Mouse (Mus musculus): Measurements from ENCODE around the gene Lhx1. TPM values are rescaled to one million over a fixed set of nuclear protein-coding genes. Genes with fewer than 3 reads are reported as not detected.

Lhx1 gene
- total RNA-seq, 1 experiment from 2014 or later = not detected

DNA sequence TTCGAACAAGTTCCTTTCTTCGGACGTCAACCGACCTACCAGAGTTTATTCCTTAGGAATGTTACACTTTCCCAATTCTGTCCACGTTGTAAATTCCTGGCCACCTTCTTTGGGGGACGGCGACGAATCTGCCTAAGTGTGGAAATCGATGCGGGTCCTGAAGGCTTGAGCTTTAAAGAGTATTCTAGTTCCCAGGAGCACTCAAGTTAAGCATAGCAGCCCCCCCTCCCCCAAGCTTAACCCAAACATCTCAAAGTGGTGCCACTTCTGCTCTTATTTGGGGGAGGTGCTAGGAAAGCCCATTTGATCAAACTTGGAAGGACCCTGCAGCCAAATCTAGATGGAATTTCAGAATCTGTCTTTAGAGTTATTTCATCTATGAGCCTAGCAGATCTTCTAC lies 1.1 kb upstream of the Lhx1 start:
- DNase-seq = no peak

GRCm38 (mm10) chr11:84524511-84525270 lies 644 bp downstream of the Lhx1 start:
- no peak for DNase-seq

DNA sequence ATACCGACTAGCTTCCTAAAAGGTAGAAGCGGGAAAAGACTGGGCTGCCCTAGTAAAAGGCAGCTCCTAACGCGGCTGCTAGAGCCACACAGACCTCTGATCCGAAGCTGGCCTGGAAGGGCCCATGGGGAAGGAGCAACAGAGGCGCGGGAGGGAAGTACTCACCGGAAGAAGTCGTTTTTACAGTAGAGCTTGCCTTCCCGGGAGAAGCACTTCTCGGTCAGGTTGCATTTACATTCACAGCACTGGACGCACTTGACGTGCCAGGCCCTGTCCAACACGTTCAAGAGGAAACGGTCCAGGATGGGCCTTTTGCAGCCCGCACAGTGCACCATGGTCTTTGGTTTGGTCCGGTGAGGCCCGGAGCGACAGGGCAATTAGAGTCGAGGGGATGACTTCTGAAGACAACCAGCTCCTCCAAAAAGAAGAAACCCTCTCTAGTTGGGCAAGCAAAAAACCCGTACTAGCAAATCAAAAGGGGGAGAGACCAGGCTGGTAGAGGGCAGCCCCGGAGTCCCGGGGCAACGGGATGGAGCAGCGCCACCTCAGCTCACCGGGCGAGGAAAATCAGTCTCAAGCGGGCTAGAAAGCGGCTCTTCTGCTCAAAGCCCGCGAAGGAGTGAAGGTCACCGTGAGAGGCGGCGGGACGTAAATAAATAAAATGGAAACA lies 1.4 kb downstream of the Lhx1 start:
- no peak for DNase-seq

GRCm38 (mm10) chr11:84523321-84523831 lies 2.0 kb downstream of the Lhx1 start:
- DNase-seq = no peak

GRCm38 (mm10) chr11:84522577-84523320 lies 2.6 kb downstream of the Lhx1 start:
- peak; percentile 86 for DNase-seq

- DNase-seq = no peak
Measured at GRCm38 (mm10) chr11:84521751-84522299, 3.5 kb downstream of the Lhx1 start.

DNA sequence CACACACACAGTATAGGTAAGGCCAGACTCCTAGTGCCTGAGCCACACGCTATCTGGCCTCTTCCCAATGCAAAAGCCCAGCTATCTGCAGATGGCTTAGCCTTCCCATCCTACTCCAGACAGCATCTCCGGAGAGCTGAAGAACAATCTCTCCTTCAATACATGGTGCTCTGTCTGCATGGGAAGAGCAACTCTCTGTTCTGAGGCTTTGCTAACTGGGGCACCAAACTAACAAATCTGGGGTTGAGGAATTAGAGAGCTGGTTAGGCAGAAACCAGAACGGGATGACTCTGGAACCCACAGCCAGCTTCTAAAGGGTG lies 4.3 kb downstream of the Lhx1 start:
- DNase-seq = no peak

GRCm38 (mm10) chr11:84520269-84521070 lies 4.9 kb downstream of the Lhx1 start:
- DNase-seq = no peak

DNA sequence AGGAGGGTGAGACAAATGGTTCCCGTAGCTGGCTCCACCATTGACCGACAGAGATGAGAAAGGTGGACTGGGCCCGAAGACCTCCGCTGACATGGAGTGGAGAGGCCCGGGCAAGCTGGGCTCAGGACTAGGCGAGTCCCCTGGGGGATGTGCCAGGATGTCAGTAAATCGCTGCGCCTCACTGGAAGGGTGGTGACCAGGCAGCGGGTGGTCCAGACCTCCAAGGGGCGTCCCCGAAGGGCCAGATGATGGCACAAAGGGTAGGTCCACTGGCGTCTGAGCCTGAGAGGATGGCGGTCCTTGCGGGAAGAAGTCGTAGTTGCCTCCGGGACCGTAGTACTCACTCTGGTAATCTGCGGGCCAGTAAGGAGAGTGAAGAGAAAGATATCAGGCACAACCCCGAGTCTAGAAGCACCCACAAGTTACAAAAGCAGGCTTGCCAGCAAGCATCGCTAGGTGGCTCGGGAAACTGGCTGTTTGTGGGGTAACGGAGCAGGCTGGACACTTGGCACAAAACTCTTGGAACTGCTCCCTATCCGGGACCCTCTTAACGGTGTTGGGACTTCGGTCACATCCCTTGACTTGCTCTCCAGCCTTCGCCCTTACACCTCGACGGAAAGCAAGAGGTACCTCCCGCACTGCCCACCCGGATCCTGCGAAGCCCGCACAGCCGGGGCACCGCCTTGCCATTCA lies 5.6 kb downstream of the Lhx1 start:
- DNase-seq = no peak

DNA sequence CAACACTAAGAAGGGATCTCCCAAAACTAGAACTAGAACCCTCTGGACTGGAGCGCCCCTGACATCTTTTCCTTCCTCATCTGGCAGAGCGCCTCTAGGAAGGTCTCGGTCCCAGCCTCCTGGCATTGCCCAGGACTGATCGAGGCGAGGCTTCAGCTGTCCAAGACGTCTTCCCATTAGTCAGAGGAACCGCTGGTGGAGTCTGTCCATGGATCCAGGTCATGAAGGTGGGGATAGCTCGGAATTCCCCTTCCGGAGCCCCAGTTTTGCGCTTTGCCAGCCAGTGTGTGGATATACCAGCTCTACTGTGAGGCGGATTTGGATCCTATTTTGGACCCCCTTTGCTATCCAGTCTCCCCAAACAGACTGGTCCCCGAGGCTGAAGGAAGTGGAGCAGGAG lies 6.3 kb downstream of the Lhx1 start:
- DNase-seq = no peak

GRCm38 (mm10) chr11:84518261-84518660 lies 7.1 kb downstream of the Lhx1 start:
- no peak for DNase-seq

DNA sequence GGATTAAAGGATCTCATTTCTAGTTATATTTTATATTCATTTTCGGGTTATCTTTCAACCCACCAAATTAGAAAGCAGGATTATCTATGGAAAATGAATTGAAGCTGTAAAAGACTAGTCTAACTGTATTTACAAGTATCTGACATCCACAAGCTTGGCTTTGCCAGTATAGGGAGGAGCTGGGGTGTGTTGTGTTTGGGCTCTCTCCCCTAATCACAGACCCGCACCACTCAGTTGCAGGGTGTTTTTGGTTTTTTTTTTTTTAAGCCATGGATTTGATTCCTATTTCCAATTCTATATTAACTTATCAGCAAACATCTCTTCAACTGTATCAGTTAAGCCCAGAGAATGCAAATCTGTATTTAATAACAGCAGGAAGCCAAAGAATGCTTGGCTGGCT lies 7.9 kb downstream of the Lhx1 start:
- DNase-seq = no peak

- DNase-seq = no peak
Measured at GRCm38 (mm10) chr11:84516501-84517240, 8.7 kb downstream of the Lhx1 start.

DNA sequence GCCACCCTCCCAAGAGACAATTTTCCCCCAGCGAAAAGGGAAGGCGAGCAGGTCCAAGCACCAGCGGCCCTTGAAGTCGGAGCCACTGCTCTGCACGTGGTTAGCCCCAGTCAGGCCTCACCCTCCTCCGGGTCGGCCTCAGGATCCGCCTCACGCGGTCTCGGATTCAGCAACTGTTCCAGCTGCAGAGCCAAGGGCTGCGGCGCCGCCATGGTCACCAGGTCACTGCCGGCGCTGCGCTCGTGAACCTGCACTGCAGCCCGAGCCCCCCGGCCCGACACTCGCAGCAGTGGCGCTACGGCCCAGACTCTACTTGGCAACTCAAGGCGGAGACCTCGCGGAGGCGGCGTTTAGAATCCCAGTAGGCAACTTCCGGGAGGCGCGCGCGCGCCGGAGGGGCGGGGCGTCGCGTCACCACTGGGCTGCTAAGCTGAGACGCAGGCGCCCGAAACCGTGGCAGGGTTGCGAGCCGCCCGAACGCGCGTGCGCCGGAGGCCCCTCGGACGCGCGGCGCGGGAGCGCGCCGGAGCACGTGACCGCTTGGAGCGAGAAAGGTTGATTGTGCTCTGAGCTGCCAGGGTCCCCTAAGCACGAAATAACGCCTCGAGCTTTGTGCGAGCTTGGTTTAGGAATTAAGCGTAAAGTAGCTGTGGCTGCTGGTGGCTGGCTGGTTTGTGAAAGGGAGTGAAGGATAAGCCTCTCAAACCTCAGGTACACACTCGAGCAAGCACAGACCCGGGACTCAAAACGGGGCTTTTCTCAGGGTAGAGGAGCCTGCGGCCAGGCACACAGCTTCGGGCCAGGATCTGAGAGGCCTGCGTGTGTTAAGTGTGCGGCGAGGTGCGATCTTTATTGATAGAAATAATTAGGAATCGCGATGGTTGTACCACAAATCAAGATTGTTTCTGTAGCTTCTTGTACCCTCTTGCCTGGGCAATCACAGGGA lies 11.9 kb downstream of the Lhx1 start, which contains the start of gene Aatf:
Aatf (minus strand) TSS at position 352 of the 946 bp plus-strand sequence.
- DNase-seq = peak; percentile 98

- DNase-seq = no peak
Measured at GRCm38 (mm10) chr11:84512031-84512430, 13.3 kb downstream of the Lhx1 start.

DNA sequence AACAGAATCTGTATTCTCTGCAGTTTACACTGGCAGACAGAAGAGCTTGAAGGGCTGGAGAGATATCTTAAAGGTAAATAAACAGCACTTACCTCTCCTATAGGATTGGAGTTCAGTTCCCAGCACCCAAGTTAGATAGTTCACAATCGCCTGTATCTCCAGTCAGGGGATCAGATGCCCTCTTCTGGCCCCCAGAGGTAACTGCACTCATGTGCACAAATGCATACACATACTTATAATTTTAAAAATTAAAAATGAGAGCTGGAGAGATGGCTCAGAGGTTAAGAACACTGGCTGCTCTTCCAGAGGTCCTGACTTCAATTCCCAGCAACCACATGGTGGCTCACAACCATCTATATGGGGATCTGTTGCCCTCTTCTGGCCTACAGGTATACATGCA lies 21.0 kb downstream of the Lhx1 start:
- no peak for DNase-seq

- DNase-seq = no peak
Measured at GRCm38 (mm10) chr11:84497944-84498343, 27.4 kb downstream of the Lhx1 start.

DNA sequence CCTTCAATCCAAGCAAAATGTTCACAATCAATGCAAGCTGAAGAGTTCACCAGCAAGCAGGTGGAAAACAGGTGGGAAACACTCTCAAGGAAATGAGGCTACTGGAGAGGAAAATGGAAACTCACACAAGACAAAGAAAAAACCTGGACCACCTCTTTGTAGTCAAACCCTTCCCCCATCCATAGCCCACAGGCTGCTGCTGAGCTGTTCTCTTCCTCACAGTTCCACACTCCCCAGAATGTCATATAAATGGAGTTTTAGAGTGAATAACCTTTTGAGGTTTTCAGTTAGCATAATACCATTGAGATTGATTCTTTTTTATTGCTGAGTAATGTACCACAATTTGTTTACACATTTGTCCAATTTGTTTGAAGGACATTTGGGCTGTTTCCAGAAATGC lies 28.4 kb downstream of the Lhx1 start:
- no peak for DNase-seq

DNA sequence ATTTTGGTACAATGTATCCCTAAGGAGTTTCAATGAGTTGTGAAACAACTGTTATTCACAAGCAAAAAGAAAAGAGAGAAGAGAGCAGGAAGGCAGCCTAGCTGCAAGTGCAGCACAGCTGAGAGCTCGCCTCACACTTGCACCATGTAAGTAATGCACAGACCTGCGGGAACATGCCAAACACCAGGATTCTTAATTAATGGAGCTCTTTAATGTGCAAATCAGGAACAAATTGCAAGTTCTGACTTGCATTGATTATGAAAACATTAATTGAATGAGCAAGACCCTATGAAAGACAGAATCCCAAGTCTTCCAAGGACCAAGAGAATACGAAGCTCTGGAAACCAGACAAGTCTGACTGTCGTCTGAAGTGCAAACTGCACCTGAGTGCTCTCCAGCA lies 29.6 kb downstream of the Lhx1 start:
- no peak for DNase-seq

Measured in adrenal gland, postnatal 25 days (tissue).